8 mouse cellular contexts compared by ENCODE assay signal in the genomic region with DNA sequence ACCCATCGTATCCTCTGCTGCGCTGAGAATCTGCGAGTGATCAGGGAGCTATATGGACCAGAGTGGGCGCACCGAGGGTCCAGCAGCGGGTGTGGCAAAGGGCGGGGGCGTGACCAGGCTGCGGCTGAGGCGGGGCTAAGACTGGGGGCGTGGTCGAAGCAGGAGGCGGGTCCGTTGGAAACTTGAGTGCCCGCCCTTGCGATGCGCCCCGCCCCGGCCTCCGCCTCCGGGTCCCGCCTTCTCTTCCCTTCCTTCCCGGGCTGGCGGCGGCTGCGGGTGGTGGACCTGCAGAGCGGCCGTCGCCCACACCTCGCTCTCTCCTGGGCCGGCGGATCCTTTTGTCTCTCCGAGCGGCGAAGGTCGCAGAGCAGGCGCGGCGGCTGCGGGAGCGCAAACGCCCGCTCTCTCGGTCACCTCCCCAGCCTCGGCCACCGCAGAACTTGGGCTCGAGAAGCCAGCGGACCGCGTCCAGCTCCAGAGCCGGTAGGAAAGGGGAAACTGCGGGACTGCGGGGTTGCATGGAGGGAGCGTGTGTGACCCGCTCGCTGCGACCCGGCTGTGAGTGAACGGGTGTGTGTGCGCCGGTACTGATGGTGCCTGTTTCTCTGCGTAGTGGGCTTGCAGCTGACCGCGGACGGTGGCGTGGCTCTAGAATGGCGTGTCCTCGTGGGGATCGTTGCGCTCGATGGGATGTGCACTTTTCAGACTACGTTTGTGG. TPM values are rescaled to one million over a fixed set of nuclear protein-coding genes. Genes with fewer than 3 reads are reported as not detected.
A peak's percentile ranks its signal among the peaks of the same experiment; 100 is the strongest.
DNase-seq lines count a peak whose midpoint lies in the region; ATAC-seq and TF ChIP-seq lines count a peak whose summit lies in the region.

Hpcal1 (plus strand) TSS at position 293 of the 718 bp plus-strand sequence.

- peak; percentile 94 for DNase-seq in CD4-positive, CD25-positive, alpha-beta regulatory T cell, adult 2 months (ENCODE audit: low read depth, low spot score)
- DNase-seq in c-Kit-negative CD71-positive TER-119-positive erythroid progenitor cells, embryonic 14.5 days (ENCODE audit: low read depth, low spot score), result peak; percentile 51
- peak; percentile 53 for DNase-seq in fibroblast of lung, adult 2 months (ENCODE audit: low read depth)
- DNase-seq in kidney, postnatal 10 days, result peak; percentile 99
- DNase-seq in liver, embryonic 11.5 days (ENCODE audit: low spot score), result peak; percentile 98
- DNase-seq in spleen, postnatal 4 days (ENCODE audit: low spot score in 2 of 2), result peak; percentile 92 to 96

- H3K79me2 ChIP-seq in myocyte (ENCODE audit: control insufficient read depth, insufficient read depth), result peaks cover 49% of the 10 kb centered on the region

- no peaks in the 10 kb centered on the region for H3K9me3 ChIP-seq in heart, embryonic 13.5 days
- H3K9me3 ChIP-seq in liver, embryonic 11.5 days (ENCODE audit: control insufficient read depth, low read length), result no peaks in the 10 kb centered on the region

- peak within 1 kb of the TSS; percentile 61; the same call in 1 of the 2 replicates for H3K27ac ChIP-seq in heart, embryonic 13.5 days (replicated peaks)
- no peak within 1 kb of the TSS for H3K27ac ChIP-seq in liver, embryonic 11.5 days (ENCODE audit: low read depth, low read length)

- H3K36me3 ChIP-seq in heart, embryonic 13.5 days, result no peaks in the 10 kb centered on the region
- no peaks in the 10 kb centered on the region for H3K36me3 ChIP-seq in liver, embryonic 11.5 days (ENCODE audit: control insufficient read depth, insufficient read depth, low read length)
- H3K36me3 ChIP-seq in myocyte (ENCODE audit: control insufficient read depth, insufficient read depth), result no peaks in the 10 kb centered on the region

- H3K27me3 ChIP-seq in heart, embryonic 13.5 days (replicated peaks), result peaks cover 13% of the 10 kb centered on the region
- no peaks in the 10 kb centered on the region for H3K27me3 ChIP-seq in liver, embryonic 11.5 days (replicated peaks; ENCODE audit: control insufficient read depth, insufficient read depth, low read length)
- no peaks in the 10 kb centered on the region for H3K27me3 ChIP-seq in myocyte (ENCODE audit: control insufficient read depth, insufficient read depth, insufficient read length)

- under 1% methylated on average over 72 of the region's 72 CpGs for WGBS in heart, embryonic 13.5 days
- 0% methylated on average over 71 of the region's 72 CpGs for WGBS in liver, embryonic 11.5 days

- peaks cover 25% of the 10 kb centered on the region for H3K4me1 ChIP-seq in heart, embryonic 13.5 days
- peaks cover 13% of the 10 kb centered on the region for H3K4me1 ChIP-seq in liver, embryonic 11.5 days (replicated peaks; ENCODE audit: control insufficient read depth, insufficient read depth, low read length)

- TF ChIP-seq POLR2A in myocyte (IDR thresholded peaks at IDR 0.05; ENCODE audit: insufficient read length, low read depth), result peak; percentile 85

- peak; percentile 85 for ATAC-seq in heart, embryonic 13.5 days (ENCODE audit: extremely low read depth, insufficient number of reproducible peaks, low FRiP score, low TSS enrichment)
- ATAC-seq in liver, embryonic 11.5 days (replicated peaks; ENCODE audit: low FRiP score), result peak; percentile 91

- peak within 1 kb of the TSS; percentile 92 for H3K4me2 ChIP-seq in heart, embryonic 13.5 days
- peak within 1 kb of the TSS; percentile 94 for H3K4me2 ChIP-seq in liver, embryonic 11.5 days
- peak within 1 kb of the TSS; percentile 94 for H3K4me2 ChIP-seq in myocyte (ENCODE audit: low read depth)

- peak within 1 kb of the TSS; percentile 82 for H3K4me3 ChIP-seq in heart, embryonic 13.5 days
- H3K4me3 ChIP-seq in liver, embryonic 11.5 days (ENCODE audit: low read depth, low read length), result peak within 1 kb of the TSS; percentile 62
- H3K4me3 ChIP-seq in myocyte, result peak within 1 kb of the TSS; percentile 95

- peak within 1 kb of the TSS; percentile 88 for H3K9ac ChIP-seq in heart, embryonic 13.5 days
- H3K9ac ChIP-seq in liver, embryonic 11.5 days (ENCODE audit: low read depth, low read length), result peak within 1 kb of the TSS; percentile 56

- H3ac ChIP-seq in myocyte (ENCODE audit: control insufficient read depth, insufficient read length), result peak within 1 kb of the TSS; percentile 79

TF ChIP-seq in myocyte, 11 proteins besides CTCF, POLR2A, EP300 and RAD21:
- no peak for TF ChIP-seq MAX (IDR thresholded peaks at IDR 0.05; ENCODE audit: low read depth)
- TF ChIP-seq POLR2AphosphoS2 (IDR thresholded peaks at IDR 0.05; ENCODE audit: insufficient read length, low read depth), result peak; percentile 81
- no peak for TF ChIP-seq TCF3 (IDR thresholded peaks at IDR 0.05; ENCODE audit: insufficient read length, low read depth)
- peak in 1 of 3 experiments; percentile 7 for TF ChIP-seq MYOG (IDR thresholded peaks at IDR 0.05; ENCODE audit: control insufficient read depth in 1 of 3, insufficient read depth in 1 of 3, insufficient read length in 2 of 3, low read depth in 2 of 3)

RNA-seq across cellular contexts. Expression of gene Hpcal1, which starts in this region (rescaled TPM):
- 21.5 and 22.7 TPM in 2 replicates for polyA plus RNA-seq in heart, embryonic 13.5 days (2015; fragmentation: Nextera tagmentation; extraction: Ambion mirVana)
- polyA plus RNA-seq in liver, embryonic 11.5 days (2014; fragmentation: Nextera tagmentation; extraction: Ambion mirVana), result 30.2 and 31.8 TPM in 2 replicates
- 89.4 TPM for polyA plus RNA-seq in myocyte (2012; fragmentation: generic; extraction: Trizol)
